Mouse (Mus musculus) liver, embryonic 14.5 days (tissue): Measurements from ENCODE around the gene Ttc38. TPM values are rescaled to one million over a fixed set of nuclear protein-coding genes. Genes with fewer than 3 reads are reported as not detected.
A peak's percentile ranks its signal among the peaks of the same experiment; 100 is the strongest.
"Not testable (repeated sequence)": the region's sequence is repeated elsewhere in the genome, so short reads cannot be mapped to it uniquely, and the experiment has no call there.

Experiments used
- ATAC-seq: fragments of 200-750 bp; cut with Nextera tagmentation; 2 replicates; pipeline ENCODE4 v1.8.0; 2017; ENCODE audit warnings: moderate number of reproducible peaks, mild to moderate bottlenecking, moderate library complexity; ENCODE audit not compliant: insufficient read depth
- DNase-seq, 3 experiments: peaks; one replicate each; pipeline ENCODE4 v3.0.0-alpha.2; 2012 to 2013; ENCODE audit warnings: low read depth in 3 of 3, low spot score in 3 of 3
- H3K27ac ChIP-seq: fragments of 300-500 bp; sonication (generic); 2 replicates; pipeline ENCODE4 v1.5.1; 2014; ENCODE audit warnings: moderate library complexity, mild to moderate bottlenecking, control low read depth, inconsistent platforms
- H3K27me3 ChIP-seq: fragments of 300-500 bp; sonication (generic); 2 replicates; pipeline ENCODE4 v1.6.1; 2014; ENCODE audit warnings: mild to moderate bottlenecking, low read length, moderate library complexity; ENCODE audit not compliant: control insufficient read depth, insufficient read depth
- H3K36me3 ChIP-seq: fragments of 300-500 bp; sonication (generic); replicated peaks from 2 replicates; pipeline ENCODE4 v1.6.1; 2014; ENCODE audit warnings: low read depth; ENCODE audit not compliant: control insufficient read depth, insufficient read depth
- H3K4me1 ChIP-seq, 2 experiments: fragments of 200-500 bp in 1 of 2; fragments of 300-500 bp in 1 of 2; sonication (generic) in 1 of 2; replicated peaks; 2 replicates each; pipeline ENCODE4 v1.6.1; 2012 to 2014; ENCODE audit warnings: antibody characterized with exemption in 1 of 2, inconsistent platforms in 1 of 2, low read length in 1 of 2; ENCODE audit not compliant: control insufficient read depth in 2 of 2, insufficient read depth in 2 of 2
- H3K4me2 ChIP-seq: fragments of 300-500 bp; sonication (generic); 2 replicates; pipeline ENCODE4 v1.6.1; 2014; ENCODE audit warnings: low read depth, mild to moderate bottlenecking, control low read depth, moderate library complexity
- H3K4me3 ChIP-seq, 2 experiments: fragments of 200-500 bp in 1 of 2; fragments of 300-500 bp in 1 of 2; sonication (generic) in 1 of 2; 2 replicates each; pipeline ENCODE4 v1.5.1; 2012 to 2014; ENCODE audit warnings: low read depth in 2 of 2, low read length in 2 of 2, mild to moderate bottlenecking in 2 of 2, control low read depth in 1 of 2, inconsistent platforms in 1 of 2, moderate library complexity in 1 of 2; ENCODE audit not compliant: insufficient read depth in 1 of 2
- H3K9ac ChIP-seq: fragments of 300-500 bp; sonication (generic); replicated peaks from 2 replicates; pipeline ENCODE4 v1.6.1; 2014; ENCODE audit warnings: mild to moderate bottlenecking, control low read depth, moderate library complexity
- H3K9me3 ChIP-seq: fragments of 300-500 bp; sonication (generic); 2 replicates; pipeline ENCODE4 v1.6.1; 2016; ENCODE audit warnings: low read length, mixed read lengths; ENCODE audit not compliant: control insufficient read depth
- CTCF ChIP-seq: IDR thresholded peaks from 2 replicates; pipeline ENCODE4 v1.5.1; 2016; ENCODE audit warnings: antibody characterized with exemption, low read depth, control low read depth
- EP300 ChIP-seq: IDR thresholded peaks from 2 replicates; pipeline ENCODE4 v1.6.1; 2016; ENCODE audit warnings: antibody characterized with exemption, low read depth
- WGBS: fragments of 180-500 bp; shearing (Covaris S2); extraction: QIAGEN DNeasy Blood & Tissue Kit; methylation state at CpG from one replicate; pipeline ENCODE4 v1.1.7; 2014; ENCODE audit not compliant: insufficient replicate concordance; 5-methylcytosine and 5-hydroxymethylcytosine counted together
- polyA plus RNA-seq, 2 experiments: library from polyadenylated mRNA; depleted of rRNA in 1 of 2; stranded (reverse) in 1 of 2; unstranded in 1 of 2; fragments of >200 nt; fragmentation: Nextera tagmentation in 1 of 2; extraction: Ambion mirVana in 1 of 2; gene quantifications; 2 replicates each; pipeline versions ENCODE4 v1.2.1 to v1.2.3; 2012 to 2014

The Ttc38 gene
- polyA plus RNA-seq, 2 experiments: 3.8 to 4.5 TPM

DNA sequence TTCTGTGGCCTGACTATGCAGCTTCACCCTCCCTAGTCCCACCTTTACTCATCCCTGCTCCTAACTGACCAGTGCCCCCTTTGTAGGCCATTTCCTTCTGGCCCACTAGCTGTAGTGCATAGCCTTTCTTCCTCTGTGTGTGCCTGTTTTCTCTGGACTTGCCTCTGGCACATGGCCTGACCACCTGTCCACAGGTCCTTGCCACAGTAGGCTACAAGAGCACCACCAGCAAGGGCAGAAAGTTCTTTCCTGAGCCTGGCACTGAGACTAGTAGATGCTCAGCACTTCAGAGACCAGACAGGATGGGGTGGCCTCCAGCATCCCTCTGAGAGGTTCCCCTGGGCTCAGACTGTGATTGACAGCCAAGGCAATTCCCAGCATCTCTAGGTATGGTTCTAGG is 13.0 kb downstream of the Ttc38 start:
- Histone ChIP-seq H3K4me2 (no peak overlapping the region), H3K27ac (no peak overlapping the region), H3K36me3 (no peaks in the 10 kb centered on the region), H3K4me3 (no peak overlapping the region), H3K27me3 (no peaks in the 10 kb centered on the region), H3K9me3 (no peaks in the 10 kb centered on the region), H3K4me1 (peaks cover 0 to 4% of the 10 kb centered on the region in 2 experiments; a peak in 1 of 4 replicates), H3K9ac (no peak overlapping the region)
- ATAC-seq (no peak), DNase-seq (no peak)
- no peak for TF ChIP-seq EP300
- TF ChIP-seq CTCF: no peak

DNA sequence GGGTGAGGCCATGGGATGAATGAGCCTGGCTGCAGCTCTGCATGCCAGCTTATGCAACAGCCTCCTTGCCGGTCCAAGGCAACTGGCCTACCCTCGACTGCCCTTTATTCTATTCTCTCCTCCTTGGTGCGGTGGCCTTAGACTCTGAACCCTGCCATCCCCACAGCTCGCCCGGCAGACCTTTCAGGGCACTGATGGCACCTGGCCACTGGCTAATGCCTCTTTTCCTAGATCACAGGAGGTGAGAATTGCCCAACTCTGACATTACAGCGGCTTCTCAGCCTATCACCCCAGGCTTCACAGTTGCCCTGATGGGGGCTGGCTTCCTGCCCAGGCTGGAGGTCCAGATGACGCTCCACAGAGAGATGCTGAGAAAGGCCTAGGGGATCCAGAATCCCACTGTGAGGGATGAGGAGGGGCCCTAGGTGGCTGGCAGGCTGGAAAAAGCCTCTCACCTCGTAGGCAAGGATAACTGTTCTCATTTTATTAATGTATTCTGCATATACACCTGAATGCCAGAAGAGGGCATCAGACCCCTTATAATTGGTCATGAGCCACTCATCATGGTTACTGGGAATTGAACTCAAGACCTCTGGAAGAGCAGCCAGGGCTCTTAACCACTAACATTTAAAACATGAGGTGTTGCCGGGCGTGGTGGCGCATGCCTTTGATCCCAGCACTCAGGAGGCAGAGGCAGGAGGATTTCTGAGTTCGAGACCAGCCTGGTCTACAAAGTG is 19.7 kb downstream of the Ttc38 start:
- no peak overlapping the region for H3K4me2 ChIP-seq
- no peaks in the 10 kb centered on the region for H3K36me3 ChIP-seq
- no peak overlapping the region for H3K4me3 ChIP-seq
- H3K9me3 ChIP-seq: no peaks in the 10 kb centered on the region
- no peak overlapping the region for H3K27ac ChIP-seq
- no peaks in the 10 kb centered on the region for H3K4me1 ChIP-seq
- ATAC-seq (no peak), DNase-seq (no peak)
- TF ChIP-seq CTCF: peak; percentile 39; the same call in 1 of the 2 replicates
- no peak for TF ChIP-seq EP300
- no peak overlapping the region for H3K9ac ChIP-seq
- H3K27me3 ChIP-seq: no peaks in the 10 kb centered on the region
- 68% methylated on average over 12 of the region's 12 CpGs for WGBS

DNA sequence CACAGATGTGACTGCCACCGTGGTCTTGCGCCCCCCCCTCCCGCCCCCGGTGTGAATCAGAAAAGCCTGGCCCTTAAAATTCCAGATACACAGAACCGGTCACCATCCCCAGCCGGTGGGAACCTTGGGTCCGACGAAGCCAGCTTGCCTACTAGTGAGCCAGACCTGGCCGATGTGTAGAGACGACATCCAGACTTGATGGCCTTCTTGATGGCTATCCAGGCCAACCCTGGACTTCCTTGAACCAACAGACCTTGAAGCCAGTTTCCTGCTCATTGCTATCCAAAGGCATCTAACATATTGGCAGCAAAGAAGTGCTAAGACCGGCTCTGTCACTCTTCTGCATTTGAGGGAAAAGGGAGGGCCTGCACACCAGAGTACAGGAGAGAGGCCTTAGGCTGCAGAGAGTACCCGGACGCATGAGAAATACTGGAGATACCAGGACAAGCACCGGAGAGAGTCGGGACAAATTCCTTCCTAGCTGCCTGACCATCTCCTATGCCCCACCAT is 26.9 kb downstream of the Ttc38 start:
- Histone ChIP-seq H3K4me2 (peak overlapping the region; percentile 71), H3K36me3 (peaks cover 27% of the 10 kb centered on the region), H3K9ac (peak overlapping the region; percentile 59), H3K4me3 (peak overlapping the region; percentile 81 to 84), H3K27ac (no peak overlapping the region), H3K9me3 (no peaks in the 10 kb centered on the region), H3K27me3 (no peaks in the 10 kb centered on the region), H3K4me1 (peaks cover 0 to 10% of the 10 kb centered on the region in 2 experiments; a peak in 3 of 4 replicates)
- TF ChIP-seq CTCF (no peak), EP300 (0 out of 2 replicates have a peak, but pooled peaks have one; percentile 14)
- DNase-seq (no peak), ATAC-seq (peak; percentile 4; the same call in 1 of the 2 replicates)
- WGBS: 13% methylated on average over 15 of the region's 15 CpGs

- TF ChIP-seq CTCF (no peak), EP300 (no peak)
- Histone ChIP-seq H3K4me1 (peaks cover 0 to 10% of the 10 kb centered on the region in 2 experiments; a peak in 3 of 4 replicates), H3K27ac (peak within 1 kb of the TSS; percentile 43), H3K4me3 (peak within 1 kb of the TSS; percentile 81 to 99), H3K4me2 (peak within 1 kb of the TSS; percentile 79), H3K9ac (peak within 1 kb of the TSS; percentile 91), H3K36me3 (peaks cover 32% of the 10 kb centered on the region), H3K9me3 (no peaks in the 10 kb centered on the region), H3K27me3 (no peaks in the 10 kb centered on the region)
- peak; percentile 99 for ATAC-seq
- WGBS: under 1% methylated on average over 42 of the region's 42 CpGs
- peak; percentile 93 to 95 (median 95) for DNase-seq
Measured at GRCm38 (mm10) chr15:85859490-85860031, 27.5 kb downstream of the Ttc38 start, which contains the start of gene Gtse1. Gene Gtse1 (plus strand): TSS chr15:85859745.

- WGBS: 92% methylated on average over 7 of the region's 7 CpGs
- not testable (repeated sequence) for H3K27ac ChIP-seq, H3K4me1 ChIP-seq, H3K4me3 ChIP-seq, ATAC-seq, H3K27me3 ChIP-seq, H3K9me3 ChIP-seq, DNase-seq, H3K4me2 ChIP-seq, H3K9ac ChIP-seq
- H3K36me3 ChIP-seq: peaks cover 94% of the 10 kb centered on the region
Measured at GRCm38 (mm10) chr15:85865913-85866312, 33.8 kb downstream of the Ttc38 start.
